Comparison of ENCODE assay signal across 9 mouse cellular contexts in the genomic region with DNA sequence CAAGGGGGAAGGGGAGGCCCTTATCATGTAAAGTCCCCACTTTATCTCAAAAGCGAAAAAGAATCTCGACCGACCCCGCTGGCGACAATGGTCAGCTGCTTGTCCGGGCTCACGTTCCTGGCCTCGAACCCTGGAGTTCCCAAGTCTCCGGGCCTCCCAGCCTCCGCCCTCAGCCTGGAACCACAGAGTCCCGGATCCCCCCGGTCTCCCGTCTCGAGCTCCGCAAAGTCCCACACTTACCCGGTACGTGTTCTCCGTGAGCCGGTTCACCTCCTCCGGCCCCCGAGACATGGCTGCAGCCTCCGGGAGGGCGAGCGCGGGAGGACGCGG. TPM values are rescaled to one million over a fixed set of nuclear protein-coding genes. Genes with fewer than 3 reads are reported as not detected.
A peak's percentile ranks its signal among the peaks of the same experiment; 100 is the strongest.
DNase-seq lines count a peak whose midpoint lies in the region; ATAC-seq lines count a peak whose summit lies in the region.
"Had no signal": no experiment of that assay in that cellular context is flagged by ENCODE, and none has a peak within 500 bp of the region (broad histone marks: within the 10 kb centered on the region; RNA-seq: fewer than 3 reads in every experiment).

No protein-coding gene starts in this region.

- H3K27me3 ChIP-seq in erythroblast, embryonic 14.5 days (ENCODE audit: control insufficient read depth), result peaks cover 35% of the 10 kb centered on the region
- no peaks in the 10 kb centered on the region for H3K27me3 ChIP-seq in limb, embryonic 13.5 days
- H3K27me3 ChIP-seq in stomach, embryonic 15.5 days (replicated peaks), result no peaks in the 10 kb centered on the region

- H3K4me1 ChIP-seq in erythroblast, embryonic 14.5 days (ENCODE audit: control insufficient read depth), result peaks cover 11% of the 10 kb centered on the region
- H3K4me1 ChIP-seq in limb, embryonic 13.5 days, result peaks cover 8% of the 10 kb centered on the region; the same call in 1 of the 2 replicates
- H3K4me1 ChIP-seq in stomach, embryonic 15.5 days, result peaks cover 5% of the 10 kb centered on the region

- 0% methylated on average over 26 of the region's 27 CpGs for WGBS in limb, embryonic 13.5 days
- under 1% methylated on average over 27 of the region's 27 CpGs for WGBS in stomach, embryonic 15.5 days

- no peak for ATAC-seq in erythroblast, adult 5-6 weeks (replicated peaks; ENCODE audit: low FRiP score, poor library complexity, severe bottlenecking)
- ATAC-seq in limb, embryonic 13.5 days (ENCODE audit: low FRiP score, low read depth), result no peak
- ATAC-seq in stomach, embryonic 15.5 days (ENCODE audit: insufficient read depth, low FRiP score, low read depth), result no peak; the same call in 1 of the 2 replicates

- H3K27ac ChIP-seq in limb, embryonic 13.5 days, result peak overlapping the region; percentile 28
- peak overlapping the region; percentile 89 for H3K27ac ChIP-seq in stomach, embryonic 15.5 days

- peaks cover 7% of the 10 kb centered on the region; the same call in 1 of the 2 replicates for H3K9me3 ChIP-seq in erythroblast, embryonic 14.5 days (ENCODE audit: control insufficient read depth, low read length)
- H3K9me3 ChIP-seq in limb, embryonic 13.5 days, result no peaks in the 10 kb centered on the region
- H3K9me3 ChIP-seq in stomach, embryonic 15.5 days, result no peaks in the 10 kb centered on the region

- H3K4me3 ChIP-seq in erythroblast, embryonic 14.5 days (replicated peaks), result peak overlapping the region; percentile 56
- peak overlapping the region; percentile 62 for H3K4me3 ChIP-seq in limb, embryonic 13.5 days
- H3K4me3 ChIP-seq in stomach, embryonic 15.5 days (replicated peaks), result peak overlapping the region; percentile 73

- H3K9ac ChIP-seq in limb, embryonic 13.5 days, result peak overlapping the region; percentile 72
- H3K9ac ChIP-seq in stomach, embryonic 15.5 days, result peak overlapping the region; percentile 61

- H3K36me3 ChIP-seq in erythroblast, embryonic 14.5 days (ENCODE audit: control insufficient read depth), result no peaks in the 10 kb centered on the region
- no peaks in the 10 kb centered on the region for H3K36me3 ChIP-seq in limb, embryonic 13.5 days
- H3K36me3 ChIP-seq in stomach, embryonic 15.5 days, result no peaks in the 10 kb centered on the region

- H3K4me2 ChIP-seq in limb, embryonic 13.5 days (replicated peaks), result peak overlapping the region; percentile 90
- peak overlapping the region; percentile 91 for H3K4me2 ChIP-seq in stomach, embryonic 15.5 days

- peak; percentile 14 for DNase-seq in right cerebral cortex, postnatal 4 days
- no peak for DNase-seq in right cerebral cortex, postnatal 14 days
- DNase-seq in Muller cell, postnatal 12 days (ENCODE audit: inconsistent ontology term), result no peak
- DNase-seq in right cerebral cortex, adult 18-20 months, result no peak

RNA-seq across cellular contexts. Expression of a gene that starts 0.4 kb away (rescaled TPM):
- not detected in 2 replicates for polyA plus RNA-seq in erythroblast, embryonic 14.5 days (2012)
- total RNA-seq in erythroblast, adult 5-6 weeks (2015; ENCODE audit: low replicate concordance), result not detected in 2 replicates
- total RNA-seq in erythroblast, adult 5-6 weeks (2017; ENCODE audit: low replicate concordance), result not detected in 2 replicates
- polyA plus RNA-seq in limb, embryonic 13.5 days (2015; fragmentation: Nextera tagmentation; extraction: Ambion mirVana), result 6.9 and 7.3 TPM in 2 replicates
- polyA plus RNA-seq in stomach, embryonic 15.5 days (2015; fragmentation: Nextera tagmentation; extraction: Ambion mirVana), result 20.1 and 22.8 TPM in 2 replicates
- total RNA-seq: neutrophil, adult 5-6 weeks had no signal
